Mouse (Mus musculus) kidney, adult 2 months (tissue): ENCODE measurements around the gene Mogat1. TPM values are rescaled to one million over a fixed set of nuclear protein-coding genes. Genes with fewer than 3 reads are reported as not detected.

Source experiments
- DNase-seq: peaks from one replicate; pipeline ENCODE4 v3.0.0; 2021
- H3K27ac ChIP-seq: fragments of 200-500 bp; 2 replicates; pipeline ENCODE4 v1.5.1; 2012; ENCODE audit warnings: low read depth, low read length, control low read depth, inconsistent platforms; ENCODE audit not compliant: insufficient read depth
- H3K27me3 ChIP-seq: fragments of 200-500 bp; replicated peaks from 2 replicates; pipeline ENCODE4 v1.6.1; 2012; ENCODE audit warnings: mild to moderate bottlenecking, moderate library complexity, low read length, inconsistent platforms; ENCODE audit not compliant: control insufficient read depth, insufficient read depth
- H3K36me3 ChIP-seq: fragments of 200-500 bp; 2 replicates; pipeline ENCODE4 v1.6.1; 2012; ENCODE audit warnings: mild to moderate bottlenecking, moderate library complexity, low read length, inconsistent platforms; ENCODE audit not compliant: control insufficient read depth, insufficient read depth
- H3K4me1 ChIP-seq: fragments of 200-500 bp; 2 replicates; pipeline ENCODE4 v1.6.1; 2011; ENCODE audit warnings: low read length; ENCODE audit not compliant: control insufficient read depth, insufficient read depth
- H3K4me3 ChIP-seq: fragments of 200-500 bp; 2 replicates; pipeline ENCODE4 v1.5.1; 2011; ENCODE audit warnings: mild to moderate bottlenecking, low read depth, low read length, control low read depth; ENCODE audit not compliant: insufficient read depth
- CTCF ChIP-seq: fragments of 200-500 bp; conservative IDR thresholded peaks from 2 replicates; pipeline ENCODE4 v1.5.1; 2011; ENCODE audit warnings: low read depth, mild to moderate bottlenecking, control low read depth, low read length, moderate library complexity, mixed read lengths; ENCODE audit not compliant: insufficient read depth, insufficient read length
- POLR2A ChIP-seq: fragments of 200-500 bp; IDR thresholded peaks from one replicate; pipeline ENCODE4 v1.6.1; 2011; ENCODE audit warnings: low read depth, low read length, control low read depth
- WGBS: fragments of 180-500 bp; shearing (Covaris S2); methylation state at CpG from one replicate; pipeline ENCODE4 v1.1.7; 2018; 5-methylcytosine and 5-hydroxymethylcytosine counted together
- polyA plus RNA-seq: library from polyadenylated mRNA; depleted of rRNA; stranded (reverse); fragments of >200 nt; gene quantifications from 2 replicates; pipeline ENCODE4 v1.2.3, GENCODE M21; 2012; rRNA removed

Mogat1 gene
- polyA plus RNA-seq, 1 experiment = 109 TPM

DNA sequence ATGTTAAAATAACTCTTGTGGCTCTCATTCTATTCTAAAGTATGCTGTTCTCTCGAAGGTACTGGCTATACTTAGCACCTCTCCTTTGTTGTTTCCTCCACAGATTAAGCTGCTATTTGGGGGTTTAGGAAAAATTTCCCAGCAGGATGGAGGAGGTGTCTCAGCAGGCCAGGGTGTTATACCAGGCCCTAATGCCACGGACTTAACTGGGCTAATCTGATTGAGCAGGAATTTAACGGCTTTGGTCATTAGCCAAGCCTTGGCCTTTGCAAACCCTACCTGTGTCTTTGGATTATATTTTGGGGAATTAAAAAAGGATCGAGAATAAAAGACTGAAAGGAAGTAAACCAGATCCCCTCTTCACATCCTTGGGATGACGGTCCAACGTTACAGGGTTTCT lies 56.6 kb downstream of the Mogat1 start:
- DNase-seq = no peak
- WGBS = 44% methylated on average over 6 of the region's 6 CpGs
- Histone ChIP-seq H3K27ac (no peak overlapping the region), H3K27me3 (no peaks in the 10 kb centered on the region), H3K4me1 (no peaks in the 10 kb centered on the region), H3K36me3 (no peaks in the 10 kb centered on the region), H3K4me3 (no peak overlapping the region)
- TF ChIP-seq CTCF (no peak), POLR2A (no peak)

GRCm38 (mm10) chr1:78567834-78568507 lies 57.2 kb downstream of the Mogat1 start:
- TF ChIP-seq CTCF (no peak), POLR2A (no peak)
- DNase-seq = peak; percentile 54

DNA sequence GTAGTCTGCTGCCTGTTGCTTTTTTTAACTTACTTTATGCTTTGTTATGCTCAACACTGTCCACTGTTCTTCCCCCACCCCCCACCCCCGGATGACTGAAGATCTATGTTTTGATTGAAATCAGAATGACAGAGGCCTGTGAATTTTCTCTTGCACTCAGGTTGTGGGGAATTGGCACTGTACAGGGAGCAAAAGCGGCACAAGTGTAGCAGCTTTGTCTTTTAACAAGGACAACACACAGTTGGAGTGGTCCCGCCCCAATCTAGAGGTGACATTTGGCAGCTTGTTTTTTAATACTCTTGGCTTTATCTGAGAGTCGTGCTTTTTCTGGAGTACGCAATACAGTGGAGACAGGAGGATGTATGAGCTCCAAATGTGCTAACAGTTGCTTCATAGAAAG lies 58.8 kb downstream of the Mogat1 start:
- no peaks in the 10 kb centered on the region for H3K36me3 ChIP-seq
- no peak for DNase-seq
- H3K4me1 ChIP-seq = no peaks in the 10 kb centered on the region
- no peak overlapping the region for H3K4me3 ChIP-seq
- no peaks in the 10 kb centered on the region for H3K27me3 ChIP-seq
- no peak overlapping the region for H3K27ac ChIP-seq
- WGBS = 84% methylated on average over 5 of the region's 5 CpGs
- TF ChIP-seq CTCF = no peak
- TF ChIP-seq POLR2A = no peak

More at GRCm38 (mm10) chr1:78567834-78568507, 57.2 kb downstream of the Mogat1 start:
- H3K27me3 ChIP-seq = no peaks in the 10 kb centered on the region
- H3K4me3 ChIP-seq = no peak overlapping the region
- H3K36me3 ChIP-seq = no peaks in the 10 kb centered on the region
- H3K27ac ChIP-seq = no peak overlapping the region
- no peaks in the 10 kb centered on the region for H3K4me1 ChIP-seq
- 26% methylated on average over 8 of the region's 8 CpGs for WGBS

- Histone ChIP-seq H3K27me3 (no peaks in the 10 kb centered on the region), H3K36me3 (no peaks in the 10 kb centered on the region), H3K4me3 (no peak overlapping the region), H3K27ac (no peak overlapping the region), H3K4me1 (no peaks in the 10 kb centered on the region)
- no peak for DNase-seq
- WGBS = 73% methylated on average over 2 of the region's 2 CpGs
- TF ChIP-seq CTCF = no peak
- no peak for TF ChIP-seq POLR2A
Measured at GRCm38 (mm10) chr1:78585080-78585479, 74.3 kb downstream of the Mogat1 start.

GRCm38 (mm10) chr1:78586986-78587385 lies 76.2 kb downstream of the Mogat1 start:
- DNase-seq = no peak
- TF ChIP-seq POLR2A = no peak
- no peak for TF ChIP-seq CTCF
- Histone ChIP-seq H3K27me3 (no peaks in the 10 kb centered on the region), H3K36me3 (no peaks in the 10 kb centered on the region), H3K27ac (no peak overlapping the region), H3K4me1 (no peaks in the 10 kb centered on the region), H3K4me3 (no peak overlapping the region)
- WGBS = 43% methylated on average over 4 of the region's 4 CpGs

Other genes starting within 250 kb of the Mogat1 start
- gene Sgpp2, start 200.6 kb upstream of the Mogat1 start, polyA plus RNA-seq = 15.6 and 17.8 TPM in 2 replicates
- 19.8 and 23.1 TPM in 2 replicates for gene Farsb, start 22.1 kb upstream of the Mogat1 start, polyA plus RNA-seq
- gene BC035947, start 1.2 kb downstream of the Mogat1 start, polyA plus RNA-seq = 14.6 and 14.9 TPM in 2 replicates
- 7.3 and 12.9 TPM in 2 replicates for gene Acsl3, start 146.8 kb downstream of the Mogat1 start, polyA plus RNA-seq
- gene Utp14b, start 147.0 kb downstream of the Mogat1 start, polyA plus RNA-seq = 0.45 and 0.69 TPM in 2 replicates